Mouse (Mus musculus) bone marrow macrophage, adult 2 months (primary cell): ENCODE results near the gene Dnajc24.

Source experiments
- CTCF ChIP-seq: IDR thresholded peaks from 2 replicates; pipeline ENCODE4 v1.5.1; 2012; ENCODE audit warnings: low read depth, mild to moderate bottlenecking, low read length, moderate library complexity
- POLR2A ChIP-seq: IDR thresholded peaks from 2 replicates; pipeline ENCODE4 v1.6.1; 2012; ENCODE audit warnings: mild to moderate bottlenecking, low read depth, low read length, borderline replicate concordance

- TF ChIP-seq POLR2A, result no peak
- no peak for TF ChIP-seq CTCF
Measured at GRCm38 (mm10) chr2:105985206-105985605, 18.1 kb downstream of the Dnajc24 start.
